Mouse (Mus musculus): Measurements from ENCODE around the gene Slc36a2. TPM values are rescaled to one million over a fixed set of nuclear protein-coding genes. Genes with fewer than 3 reads are reported as not detected.

The Slc36a2 gene
- polyA plus RNA-seq, 1 experiment from 2014 or later: not detected

DNA sequence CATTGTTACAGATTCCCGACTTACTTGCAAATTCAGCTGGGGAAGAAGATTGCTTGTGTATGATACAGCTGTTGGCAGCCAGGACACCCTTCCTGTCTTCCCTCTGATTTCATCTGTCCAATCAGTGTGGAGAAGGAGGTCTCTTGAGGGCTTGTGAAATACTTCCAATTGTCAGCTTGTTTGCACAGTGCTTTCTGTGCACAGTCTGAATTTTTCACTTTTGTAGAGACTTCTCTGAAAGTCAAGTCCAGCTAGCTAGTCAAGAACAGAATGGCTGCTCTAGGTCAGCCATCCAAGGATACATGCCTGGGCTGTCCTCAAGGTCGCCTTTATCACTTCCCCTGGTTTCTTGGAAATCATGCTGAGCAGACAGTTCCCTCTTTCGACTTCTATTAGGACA is 30.1 kb upstream of the Slc36a2 start:
- Histone ChIP-seq H3K4me2 (ENCODE audit: low read depth, low read length, severe bottlenecking) (no peak overlapping the region), H3K27me3 (ENCODE audit: control insufficient read depth, insufficient read depth, low read length) (no peaks in the 10 kb centered on the region), H3K4me3 (ENCODE audit: low read depth, low read length) (no peak overlapping the region), H3K36me3 (ENCODE audit: control insufficient read depth, insufficient read depth, low read length) (no peaks in the 10 kb centered on the region), H3K9ac (ENCODE audit: low read length) (no peak overlapping the region), H3K27ac (ENCODE audit: low read depth, low read length) (no peak overlapping the region), H3K9me3 (ENCODE audit: control insufficient read depth, low read length) (no peaks in the 10 kb centered on the region), H3K4me1 (replicated peaks; ENCODE audit: control insufficient read depth, insufficient read depth, low read length) (no peaks in the 10 kb centered on the region)
- DNase-seq (ENCODE audit: low spot score) (no peak), ATAC-seq (replicated peaks; ENCODE audit: low FRiP score) (no peak)
- WGBS: 81% methylated on average over 3 of the region's 3 CpGs

DNA sequence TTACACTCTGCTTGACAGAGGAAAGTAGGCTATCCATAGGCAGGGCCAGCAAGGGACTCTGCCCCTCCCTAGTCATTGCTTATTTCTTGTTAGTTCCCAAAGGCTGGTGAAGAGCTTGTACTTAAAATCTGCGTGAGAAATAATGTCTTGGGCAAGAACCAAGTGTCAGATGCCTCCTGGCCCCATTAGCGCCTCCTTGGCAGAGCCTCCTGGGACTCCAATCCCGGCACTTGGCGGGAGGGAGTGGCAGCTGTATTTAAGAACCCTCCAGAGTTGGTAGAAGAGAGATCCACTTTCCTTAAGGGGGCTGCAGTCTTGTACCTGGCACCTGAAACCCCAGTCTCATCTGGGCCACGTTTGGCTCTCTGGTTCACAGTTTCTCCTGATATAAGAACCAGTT is 29.3 kb upstream of the Slc36a2 start:
- Histone ChIP-seq H3K9me3 (ENCODE audit: control insufficient read depth, low read length) (no peaks in the 10 kb centered on the region), H3K9ac (ENCODE audit: low read length) (no peak overlapping the region), H3K4me2 (ENCODE audit: low read depth, low read length, severe bottlenecking) (no peak overlapping the region), H3K4me1 (replicated peaks; ENCODE audit: control insufficient read depth, insufficient read depth, low read length) (no peaks in the 10 kb centered on the region), H3K36me3 (ENCODE audit: control insufficient read depth, insufficient read depth, low read length) (no peaks in the 10 kb centered on the region), H3K27ac (ENCODE audit: low read depth, low read length) (no peak overlapping the region), H3K4me3 (ENCODE audit: low read depth, low read length) (no peak overlapping the region), H3K27me3 (ENCODE audit: control insufficient read depth, insufficient read depth, low read length) (no peaks in the 10 kb centered on the region)
- DNase-seq (ENCODE audit: low spot score): no peak
- no peak for ATAC-seq (replicated peaks; ENCODE audit: low FRiP score)
- WGBS: 87% methylated on average over 5 of the region's 5 CpGs

DNA sequence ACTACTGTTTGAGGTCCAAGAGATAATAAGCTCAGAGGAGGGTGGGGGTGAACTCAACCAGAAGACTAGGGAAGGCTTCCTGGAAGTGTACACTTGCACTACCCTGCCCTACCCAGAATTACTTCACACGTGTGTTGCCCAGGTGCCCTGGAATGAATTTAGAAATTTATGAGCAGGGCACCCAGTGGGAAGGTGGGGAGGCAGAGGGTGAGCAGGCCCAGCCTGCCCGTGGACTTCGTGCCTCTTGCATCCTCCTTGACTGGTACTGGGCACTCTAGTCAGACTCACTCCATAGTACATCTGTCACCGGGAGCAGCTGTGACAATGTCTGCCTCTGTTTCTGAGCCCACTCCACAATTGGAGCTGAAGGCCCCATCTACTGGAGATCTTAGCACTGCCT is 28.6 kb upstream of the Slc36a2 start:
- ATAC-seq (replicated peaks; ENCODE audit: low FRiP score) (no peak), DNase-seq (ENCODE audit: low spot score) (no peak)
- no peak overlapping the region for H3K4me2 ChIP-seq (ENCODE audit: low read depth, low read length, severe bottlenecking)
- no peak overlapping the region for H3K9ac ChIP-seq (ENCODE audit: low read length)
- H3K4me1 ChIP-seq (replicated peaks; ENCODE audit: control insufficient read depth, insufficient read depth, low read length): no peaks in the 10 kb centered on the region
- no peak overlapping the region for H3K4me3 ChIP-seq (ENCODE audit: low read depth, low read length)
- WGBS: 93% methylated on average over 4 of the region's 4 CpGs
- H3K9me3 ChIP-seq (ENCODE audit: control insufficient read depth, low read length): no peaks in the 10 kb centered on the region
- H3K36me3 ChIP-seq (ENCODE audit: control insufficient read depth, insufficient read depth, low read length): no peaks in the 10 kb centered on the region
- H3K27me3 ChIP-seq (ENCODE audit: control insufficient read depth, insufficient read depth, low read length): no peaks in the 10 kb centered on the region
- H3K27ac ChIP-seq (ENCODE audit: low read depth, low read length): no peak overlapping the region

DNA sequence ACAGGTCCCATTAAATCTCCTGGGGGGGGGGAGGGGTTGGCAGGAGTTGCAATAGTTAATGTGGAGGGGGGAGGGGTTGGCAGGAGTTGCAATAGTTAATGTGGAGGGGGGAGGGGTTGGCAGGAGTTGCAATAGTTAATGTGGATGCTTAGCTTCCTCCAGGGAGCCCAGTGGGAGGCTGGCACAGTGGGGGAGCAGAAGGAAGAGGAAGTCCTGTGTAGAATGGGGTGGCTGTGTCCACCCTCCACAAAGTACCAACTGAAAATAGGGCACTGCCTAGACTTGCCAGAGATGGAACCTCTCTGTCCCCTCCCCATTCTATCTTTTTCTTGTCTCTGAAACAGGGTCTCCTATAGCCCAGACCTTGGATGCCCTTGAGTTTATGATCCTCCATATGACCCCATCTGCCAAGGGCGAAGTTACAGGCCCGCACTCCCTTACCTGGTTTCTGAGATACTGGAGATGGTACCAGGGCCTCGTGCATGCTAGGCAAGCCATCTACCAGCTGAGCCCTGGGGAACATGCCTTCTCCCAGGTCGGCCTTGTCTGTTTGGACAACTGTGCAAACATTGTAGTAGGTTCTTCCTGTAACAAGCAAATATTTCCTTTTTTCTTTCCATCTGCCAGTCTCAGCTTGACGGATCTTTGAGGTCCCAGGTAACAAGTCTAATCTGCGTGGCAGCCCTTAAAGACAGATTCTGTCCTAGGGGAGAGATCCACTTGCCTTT is 24.9 kb upstream of the Slc36a2 start:
- no peaks in the 10 kb centered on the region for H3K27me3 ChIP-seq (ENCODE audit: control insufficient read depth, insufficient read depth, low read length)
- H3K36me3 ChIP-seq (ENCODE audit: control insufficient read depth, insufficient read depth, low read length): no peaks in the 10 kb centered on the region
- WGBS: 84% methylated on average over 6 of the region's 6 CpGs
- no peaks in the 10 kb centered on the region for H3K9me3 ChIP-seq (ENCODE audit: control insufficient read depth, low read length)
- H3K4me1 ChIP-seq (replicated peaks; ENCODE audit: control insufficient read depth, insufficient read depth, low read length): no peaks in the 10 kb centered on the region; the same call in 1 of the 2 replicates
- DNase-seq (ENCODE audit: low spot score): no peak
- H3K27ac ChIP-seq (ENCODE audit: low read depth, low read length): no peak overlapping the region
- no peak overlapping the region for H3K4me2 ChIP-seq (ENCODE audit: low read depth, low read length, severe bottlenecking)
- no peak for ATAC-seq (replicated peaks; ENCODE audit: low FRiP score)
- no peak overlapping the region for H3K4me3 ChIP-seq (ENCODE audit: low read depth, low read length)
- H3K9ac ChIP-seq (ENCODE audit: low read length): no peak overlapping the region

DNA sequence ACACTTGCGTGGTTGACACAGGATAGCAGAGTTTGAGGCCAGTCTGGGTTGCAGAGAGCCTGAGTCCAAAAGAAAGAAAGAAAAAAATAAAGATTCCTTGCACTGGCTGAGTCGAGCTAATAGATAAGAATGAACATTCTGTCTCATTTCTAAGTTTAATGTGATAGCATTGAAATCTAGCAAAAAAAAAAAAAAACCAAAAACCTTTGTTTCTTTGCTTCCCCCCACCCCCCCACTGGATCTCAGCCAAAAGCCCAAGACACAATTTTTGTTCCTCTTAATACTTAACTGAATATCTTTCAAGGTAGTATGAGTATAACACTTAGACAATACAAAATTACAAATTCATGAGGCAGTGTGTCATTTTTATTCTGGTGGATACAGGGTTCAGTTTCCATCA is 24.2 kb upstream of the Slc36a2 start:
- no peaks in the 10 kb centered on the region for H3K27me3 ChIP-seq (ENCODE audit: control insufficient read depth, insufficient read depth, low read length)
- no peak overlapping the region for H3K27ac ChIP-seq (ENCODE audit: low read depth, low read length)
- H3K4me3 ChIP-seq (ENCODE audit: low read depth, low read length): no peak overlapping the region
- H3K4me1 ChIP-seq (replicated peaks; ENCODE audit: control insufficient read depth, insufficient read depth, low read length): no peaks in the 10 kb centered on the region; the same call in 1 of the 2 replicates
- H3K9ac ChIP-seq (ENCODE audit: low read length): no peak overlapping the region
- no peaks in the 10 kb centered on the region for H3K36me3 ChIP-seq (ENCODE audit: control insufficient read depth, insufficient read depth, low read length)
- ATAC-seq (replicated peaks; ENCODE audit: low FRiP score): no peak
- WGBS: 80% methylated on average over 2 of the region's 2 CpGs
- H3K4me2 ChIP-seq (ENCODE audit: low read depth, low read length, severe bottlenecking): no peak overlapping the region
- no peaks in the 10 kb centered on the region for H3K9me3 ChIP-seq (ENCODE audit: control insufficient read depth, low read length)
- no peak for DNase-seq (ENCODE audit: low spot score)

DNA sequence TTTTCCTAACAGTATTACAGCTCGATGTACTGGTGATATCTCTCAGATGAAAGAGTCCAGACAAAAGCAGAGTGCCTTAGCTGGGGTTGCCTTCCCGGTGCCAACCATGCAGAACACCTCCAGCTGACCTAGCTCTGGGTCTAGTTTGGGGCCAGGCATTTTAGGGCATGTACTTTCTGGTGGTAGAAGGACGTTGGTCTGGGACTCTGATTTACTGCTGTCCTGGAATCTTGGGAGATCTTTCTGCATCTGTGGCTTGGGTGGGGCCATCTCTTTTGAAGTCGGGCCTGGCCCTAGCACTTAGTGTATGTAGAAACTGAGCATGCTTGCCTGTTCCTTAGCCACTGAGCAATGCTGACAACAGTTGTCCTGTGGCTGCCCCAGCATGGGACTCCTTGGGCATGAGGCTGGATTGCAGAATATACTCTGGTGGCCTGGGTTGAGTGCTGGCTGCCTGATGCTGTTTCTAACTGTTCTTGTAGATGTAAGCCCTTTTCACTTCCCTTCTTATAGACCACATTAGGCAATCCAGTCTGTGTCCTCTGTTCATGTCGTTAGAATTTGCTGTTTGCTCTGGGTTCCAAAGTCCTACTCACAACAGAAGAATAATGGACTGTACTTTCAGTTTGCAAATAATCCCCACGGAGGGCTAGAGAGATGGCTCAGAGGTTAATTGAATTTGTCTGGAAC is 23.3 kb upstream of the Slc36a2 start:
- Histone ChIP-seq H3K9me3 (ENCODE audit: control insufficient read depth, low read length) (no peaks in the 10 kb centered on the region), H3K36me3 (ENCODE audit: control insufficient read depth, insufficient read depth, low read length) (no peaks in the 10 kb centered on the region), H3K4me2 (ENCODE audit: low read depth, low read length, severe bottlenecking) (no peak overlapping the region), H3K27ac (ENCODE audit: low read depth, low read length) (no peak overlapping the region), H3K4me1 (replicated peaks; ENCODE audit: control insufficient read depth, insufficient read depth, low read length) (no peaks in the 10 kb centered on the region; the same call in 1 of the 2 replicates), H3K4me3 (ENCODE audit: low read depth, low read length) (no peak overlapping the region), H3K27me3 (ENCODE audit: control insufficient read depth, insufficient read depth, low read length) (no peaks in the 10 kb centered on the region), H3K9ac (ENCODE audit: low read length) (no peak overlapping the region)
- DNase-seq (ENCODE audit: low spot score) (no peak), ATAC-seq (replicated peaks; ENCODE audit: low FRiP score) (no peak)
- WGBS: 71% methylated on average over 6 of the region's 6 CpGs

DNA sequence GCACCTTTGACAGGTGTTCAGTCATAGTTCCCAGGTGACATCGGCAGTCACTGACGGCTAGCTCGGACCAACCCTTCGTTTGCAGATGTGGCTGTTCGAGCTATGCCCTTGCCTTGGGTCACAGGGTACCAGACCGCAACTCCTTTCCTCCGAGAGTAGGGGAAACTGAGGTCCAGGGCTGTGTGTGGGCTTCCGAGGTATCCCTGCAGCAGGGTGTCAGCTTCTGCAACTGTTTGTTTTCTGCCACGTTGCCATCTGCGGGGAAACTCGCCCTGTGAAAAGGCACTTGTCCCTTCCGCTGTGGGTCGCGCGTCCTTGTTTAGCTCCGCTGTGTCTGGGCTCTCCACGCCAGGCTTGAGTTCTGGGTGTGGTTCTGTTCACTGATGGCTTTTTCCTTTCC is 19.7 kb upstream of the Slc36a2 start:
- H3K4me1 ChIP-seq (replicated peaks; ENCODE audit: control insufficient read depth, insufficient read depth, low read length): no peaks in the 10 kb centered on the region; the same call in 1 of the 2 replicates
- 10% methylated on average over 17 of the region's 17 CpGs for WGBS
- H3K4me3 ChIP-seq (ENCODE audit: low read depth, low read length): peak overlapping the region; percentile 77
- peak overlapping the region; percentile 91 for H3K4me2 ChIP-seq (ENCODE audit: low read depth, low read length, severe bottlenecking)
- H3K36me3 ChIP-seq (ENCODE audit: control insufficient read depth, insufficient read depth, low read length): no peaks in the 10 kb centered on the region
- H3K27ac ChIP-seq (ENCODE audit: low read depth, low read length): no peak overlapping the region
- H3K27me3 ChIP-seq (ENCODE audit: control insufficient read depth, insufficient read depth, low read length): no peaks in the 10 kb centered on the region
- H3K9ac ChIP-seq (ENCODE audit: low read length): peak overlapping the region; percentile 72
- no peak for DNase-seq (ENCODE audit: low spot score)
- ATAC-seq (replicated peaks; ENCODE audit: low FRiP score): peak; percentile 62
- H3K9me3 ChIP-seq (ENCODE audit: control insufficient read depth, low read length): no peaks in the 10 kb centered on the region

DNA sequence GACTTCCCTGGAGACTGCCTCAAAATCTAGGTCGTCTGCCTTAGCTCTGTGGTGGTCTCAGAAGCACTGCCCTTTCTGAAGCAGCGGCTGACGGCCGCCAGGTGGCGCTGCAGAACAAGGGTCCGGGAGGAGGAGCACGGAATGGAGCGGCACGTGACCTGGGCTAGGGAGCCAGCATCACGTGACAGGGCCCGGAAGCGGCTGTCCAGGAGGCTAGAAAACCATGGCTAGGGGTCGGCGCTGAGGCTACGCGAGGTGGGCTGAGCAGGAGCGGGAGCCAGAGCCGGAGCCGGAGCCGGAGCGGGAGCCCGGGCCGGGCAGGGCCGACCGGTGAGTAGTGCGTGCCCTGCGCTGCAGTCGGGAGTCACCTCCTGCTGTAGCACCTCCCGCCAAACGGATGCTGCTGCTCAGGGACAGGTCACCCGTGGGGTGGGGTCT is 19.3 kb upstream of the Slc36a2 start, which contains the start of gene Slc36a1:
Slc36a1 (plus strand) TSS at position 192 of the 438 bp plus-strand sequence.
- Histone ChIP-seq H3K4me2 (ENCODE audit: low read depth, low read length, severe bottlenecking) (peak within 1 kb of the TSS; percentile 91), H3K9ac (ENCODE audit: low read length) (peak within 1 kb of the TSS; percentile 72), H3K27ac (ENCODE audit: low read depth, low read length) (no peak within 1 kb of the TSS), H3K27me3 (ENCODE audit: control insufficient read depth, insufficient read depth, low read length) (no peaks in the 10 kb centered on the region), H3K4me1 (replicated peaks; ENCODE audit: control insufficient read depth, insufficient read depth, low read length) (no peaks in the 10 kb centered on the region; the same call in 1 of the 2 replicates), H3K36me3 (ENCODE audit: control insufficient read depth, insufficient read depth, low read length) (no peaks in the 10 kb centered on the region), H3K9me3 (ENCODE audit: control insufficient read depth, low read length) (no peaks in the 10 kb centered on the region), H3K4me3 (ENCODE audit: low read depth, low read length) (peak within 1 kb of the TSS; percentile 77)
- ATAC-seq (replicated peaks; ENCODE audit: low FRiP score): peak; percentile 93
- under 1% methylated on average over 31 of the region's 31 CpGs for WGBS
- peak; percentile 98 for DNase-seq (ENCODE audit: low spot score)

Data from forebrain, embryonic 11.5 days (tissue).